Mouse (Mus musculus) right cerebral cortex, postnatal 36 days (tissue): ENCODE data around the gene Cdc5l.
A peak's percentile ranks its signal among the peaks of the same experiment; 100 is the strongest.

Experiments
- DNase-seq, 2 experiments: peaks; one replicate each; pipeline ENCODE4 v3.0.0; 2022; ENCODE audit warnings: low spot score in 2 of 2, mixed read lengths in 1 of 2

Gene Cdc5l

GRCm38 (mm10) chr17:45370535-45370934 is 63.0 kb downstream of the Cdc5l start:
- no peak for DNase-seq

GRCm38 (mm10) chr17:45364871-45365270 is 68.7 kb downstream of the Cdc5l start:
- no peak for DNase-seq

DNA sequence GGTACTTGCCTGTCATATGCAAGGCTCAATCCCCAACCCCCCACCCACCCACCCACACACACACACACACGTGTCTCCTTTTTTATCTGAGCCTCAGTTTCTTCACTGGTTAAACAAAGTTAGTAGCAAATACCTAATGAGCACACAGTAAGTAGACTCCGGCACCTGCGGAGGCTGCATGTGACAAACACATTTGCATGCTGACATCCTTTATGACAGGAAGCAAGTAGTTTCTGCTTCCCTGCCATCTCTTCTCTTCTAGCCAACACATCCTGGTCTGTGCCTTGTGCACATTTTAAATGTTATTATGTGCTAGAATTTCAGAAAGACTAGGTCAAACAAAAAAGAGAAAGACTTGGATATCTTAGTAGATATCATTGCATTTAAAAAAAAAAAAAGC is 72.6 kb downstream of the Cdc5l start:
- DNase-seq, result no peak

DNA sequence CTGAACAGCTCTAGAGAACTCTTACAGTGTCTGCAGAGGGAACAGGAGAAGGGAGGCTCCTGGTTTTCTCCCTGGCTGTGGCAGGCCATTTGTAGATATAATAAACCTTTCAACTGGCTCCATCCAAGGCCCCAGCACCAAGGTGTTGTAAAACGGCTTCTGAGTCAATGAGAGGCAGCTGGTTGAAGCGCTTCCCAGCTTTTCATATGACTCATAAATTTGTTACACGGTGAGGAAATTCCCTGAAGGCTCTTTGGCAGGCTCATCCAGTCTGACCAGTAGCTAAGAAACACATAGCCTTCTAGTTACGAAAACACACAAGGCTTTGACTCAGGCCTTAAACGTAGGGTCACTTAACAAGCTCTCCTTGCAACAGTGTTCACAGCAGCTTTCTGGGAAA is 74.1 kb downstream of the Cdc5l start:
- DNase-seq, result peak in 1 of 2 experiments; percentile 29

DNA sequence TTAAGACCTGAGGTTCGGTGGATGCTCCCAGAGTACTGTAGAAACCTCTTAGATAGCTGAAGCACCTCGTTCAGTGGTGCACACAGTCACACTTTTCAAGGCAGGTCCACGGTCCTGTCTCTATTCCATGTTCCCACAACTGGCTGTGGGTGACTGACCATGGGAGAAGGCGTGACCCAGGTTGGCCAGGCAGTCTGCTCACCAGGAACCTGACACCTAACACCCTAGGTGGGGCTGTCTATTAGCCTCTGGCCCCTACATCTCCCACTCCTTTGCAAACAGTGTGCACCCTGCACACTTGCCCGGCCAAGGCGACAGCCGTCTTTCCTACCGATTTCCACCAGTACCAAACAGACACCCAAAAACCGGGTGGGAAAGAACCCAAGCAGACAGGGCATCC is 77.1 kb downstream of the Cdc5l start:
- no peak for DNase-seq

- DNase-seq, result no peak
Measured at GRCm38 (mm10) chr17:45347951-45348350, 85.6 kb downstream of the Cdc5l start.
